Mouse (Mus musculus): ENCODE results near the gene Rtl5. TPM values are rescaled to one million over a fixed set of nuclear protein-coding genes. Genes with fewer than 3 reads are reported as not detected.

Gene Rtl5
- polyA plus RNA-seq, 1 experiment from 2014 or later: 0.88 TPM

Other genes starting within 250 kb of the Rtl5 start
- 11.1 and 11.8 TPM in 2 replicates for gene Nhsl2, start 221.9 kb downstream of the Rtl5 start, polyA plus RNA-seq (2015; fragmentation: Nextera tagmentation; extraction: Ambion mirVana)
- gene Pin4, start 48.1 kb upstream of the Rtl5 start, polyA plus RNA-seq (2015; fragmentation: Nextera tagmentation; extraction: Ambion mirVana): 46.4 and 50.7 TPM in 2 replicates
- gene Ercc6l, start 85.8 kb upstream of the Rtl5 start, polyA plus RNA-seq (2015; fragmentation: Nextera tagmentation; extraction: Ambion mirVana): 7.4 and 8.6 TPM in 2 replicates
- gene Rps4x, start 118.1 kb upstream of the Rtl5 start, polyA plus RNA-seq (2015; fragmentation: Nextera tagmentation; extraction: Ambion mirVana): 477 and 507 TPM in 2 replicates
- 644 and 701 TPM in 2 replicates for gene Cited1, start 180.9 kb upstream of the Rtl5 start, polyA plus RNA-seq (2015; fragmentation: Nextera tagmentation; extraction: Ambion mirVana)